Mouse (Mus musculus) cerebellum, adult 18-20 months (tissue): ENCODE measurements around the gene Hmgn2.
A peak's percentile ranks its signal among the peaks of the same experiment; 100 is the strongest.
"Not testable (repeated sequence)": the region's sequence is repeated elsewhere in the genome, so short reads cannot be mapped to it uniquely, and the experiment has no call there.

Experiments
- DNase-seq, 2 experiments: peaks; one replicate each; pipeline ENCODE4 v3.0.0; 2021

The Hmgn2 gene

DNA sequence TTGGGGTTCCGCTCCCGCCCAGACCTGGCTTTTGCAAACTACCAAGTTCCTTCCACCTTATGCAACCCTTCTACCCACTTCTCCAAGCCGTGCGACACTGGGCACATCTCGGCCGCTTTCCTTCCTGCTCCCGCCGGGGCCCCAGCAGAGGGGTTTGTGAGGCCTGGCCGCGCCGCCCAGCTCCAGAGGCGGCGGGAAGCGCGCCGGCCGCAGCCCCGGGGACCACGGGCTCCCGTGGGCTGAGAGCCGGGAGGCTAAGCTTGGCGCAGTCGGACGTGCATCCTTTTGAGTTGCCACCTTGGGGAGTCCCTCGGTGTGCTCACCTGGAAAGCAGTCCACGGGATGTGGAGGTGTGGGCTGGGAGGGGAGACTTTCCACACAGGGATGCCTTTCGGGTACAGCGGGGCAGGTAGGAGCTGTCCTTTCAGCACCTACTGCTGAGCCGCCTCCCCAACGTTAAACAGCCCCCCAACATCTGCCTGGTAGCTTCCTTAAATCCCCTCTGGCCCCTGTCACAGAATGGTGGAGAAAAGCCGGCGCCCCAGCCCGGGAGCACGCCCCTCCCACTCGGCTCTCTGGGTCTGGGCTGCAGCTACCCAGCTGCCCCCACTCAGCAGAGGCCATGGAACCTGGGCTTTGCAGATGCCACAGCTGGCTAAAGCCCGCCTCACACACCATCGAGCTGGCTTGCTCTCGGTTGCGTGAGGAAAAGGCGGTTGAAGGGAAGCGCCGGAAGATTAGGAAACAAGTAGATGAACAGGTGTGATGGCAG, at the start of gene Hmgn2:
Hmgn2 (minus strand) TSS at position 501 of the 772 bp plus-strand sequence.
- DNase-seq: peak; percentile 43 to 50

DNA sequence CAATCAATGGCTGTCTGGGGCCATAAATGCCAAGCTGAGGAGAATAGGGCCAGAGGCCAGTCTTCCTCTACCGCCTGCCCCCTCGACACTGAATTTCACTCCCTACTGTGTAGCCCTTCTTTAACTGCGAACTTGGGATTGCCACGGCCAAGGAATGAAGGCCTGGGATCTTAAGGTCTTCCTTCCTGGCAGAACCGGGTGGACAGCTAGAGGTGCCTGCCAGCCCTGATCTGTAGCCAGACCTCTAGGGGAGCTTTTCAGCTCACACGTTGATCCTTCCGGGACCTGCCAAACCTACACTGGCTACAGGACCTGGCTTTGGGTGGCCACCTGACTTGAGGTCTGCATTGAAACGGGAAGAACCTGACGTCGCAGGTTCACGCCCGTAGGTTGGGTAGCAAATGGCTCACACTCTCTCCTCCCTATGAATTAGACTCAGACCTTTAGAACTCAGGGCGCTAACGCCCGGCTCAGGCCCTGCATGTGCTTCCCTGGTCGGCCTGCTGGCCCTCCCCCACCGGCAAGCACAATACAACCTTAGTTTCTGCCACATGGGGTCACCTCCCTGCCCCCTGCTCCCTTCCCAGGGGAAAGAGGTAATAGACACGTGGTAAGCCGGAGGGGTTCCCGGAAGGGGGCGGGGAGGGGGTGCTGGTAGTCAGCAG, 48.9 kb upstream of the Hmgn2 start:
- DNase-seq: no peak

DNA sequence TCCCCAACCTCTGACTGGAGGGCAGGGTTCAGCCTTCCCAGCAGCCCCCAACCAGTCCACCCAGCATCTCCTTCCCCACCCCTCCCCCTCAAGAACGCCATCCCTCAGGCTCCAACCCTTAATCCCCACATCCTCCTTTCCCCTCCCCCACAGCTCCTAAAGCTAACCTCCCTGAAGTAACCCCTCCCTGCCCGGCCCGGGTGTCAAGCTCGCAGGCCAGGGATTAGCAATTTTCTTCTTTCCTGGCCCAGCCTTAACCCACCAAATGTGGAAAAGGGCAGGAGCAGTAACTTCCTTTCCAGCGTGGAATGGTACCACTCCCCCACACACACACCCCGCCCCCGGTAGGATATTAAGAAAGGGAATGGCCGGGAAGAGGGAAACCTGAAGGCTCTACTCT, 48.3 kb upstream of the Hmgn2 start:
- DNase-seq: no peak

- no peak for DNase-seq
These were observed 47.8 kb upstream of the Hmgn2 start for GRCm38 (mm10) chr4:134016208-134016607.

GRCm38 (mm10) chr4:134012858-134013528, 44.5 kb upstream of the Hmgn2 start:
- DNase-seq: no peak

GRCm38 (mm10) chr4:134011450-134012414, 43.3 kb upstream of the Hmgn2 start:
- DNase-seq: no peak

- DNase-seq: no peak
These were observed 41.3 kb upstream of the Hmgn2 start for GRCm38 (mm10) chr4:134009709-134010108.

GRCm38 (mm10) chr4:134006845-134007244, 38.4 kb upstream of the Hmgn2 start:
- DNase-seq: no peak

DNA sequence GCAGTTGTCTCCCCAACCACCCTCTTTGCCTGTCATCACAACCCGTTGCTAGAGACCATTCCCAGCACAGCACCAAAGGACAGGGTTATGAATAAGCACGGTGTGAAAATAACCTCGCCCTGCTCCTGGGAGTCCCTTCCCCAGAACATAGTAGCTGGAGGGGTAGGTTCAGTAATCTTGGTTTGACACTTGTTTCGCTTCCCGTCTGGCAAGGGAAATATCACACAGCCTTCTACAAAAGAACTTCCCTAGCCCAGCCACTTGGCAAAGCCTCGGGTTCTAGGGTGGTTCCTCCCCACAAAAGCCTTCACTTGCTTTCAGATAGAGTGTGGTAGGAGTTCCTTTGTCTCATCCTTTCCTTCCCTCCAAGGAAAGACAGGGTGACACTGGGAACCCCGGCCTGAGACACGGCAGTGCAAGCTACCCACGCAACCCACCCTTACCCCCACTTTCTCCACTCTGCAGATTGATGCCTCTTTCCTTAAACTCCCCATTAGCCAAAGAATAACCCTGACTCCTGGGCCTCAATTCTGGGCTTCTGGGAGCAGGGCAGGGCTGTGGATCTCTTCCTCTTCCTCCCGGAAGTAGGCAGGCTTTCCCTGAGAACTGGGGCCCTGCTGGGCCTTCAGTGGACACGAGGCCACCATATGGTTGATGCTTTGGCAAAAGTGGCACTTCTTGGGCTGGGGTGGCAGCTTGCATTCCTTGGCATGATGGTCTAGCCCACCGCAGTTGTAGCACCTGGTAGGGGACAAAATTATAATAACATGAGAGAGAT, 37.3 kb upstream of the Hmgn2 start:
- no peak for DNase-seq

- DNase-seq: no peak
These were observed 34.5 kb upstream of the Hmgn2 start for GRCm38 (mm10) chr4:134002903-134003302.

- DNase-seq: no peak
These were observed 33.8 kb upstream of the Hmgn2 start for GRCm38 (mm10) chr4:134002246-134002645.

DNA sequence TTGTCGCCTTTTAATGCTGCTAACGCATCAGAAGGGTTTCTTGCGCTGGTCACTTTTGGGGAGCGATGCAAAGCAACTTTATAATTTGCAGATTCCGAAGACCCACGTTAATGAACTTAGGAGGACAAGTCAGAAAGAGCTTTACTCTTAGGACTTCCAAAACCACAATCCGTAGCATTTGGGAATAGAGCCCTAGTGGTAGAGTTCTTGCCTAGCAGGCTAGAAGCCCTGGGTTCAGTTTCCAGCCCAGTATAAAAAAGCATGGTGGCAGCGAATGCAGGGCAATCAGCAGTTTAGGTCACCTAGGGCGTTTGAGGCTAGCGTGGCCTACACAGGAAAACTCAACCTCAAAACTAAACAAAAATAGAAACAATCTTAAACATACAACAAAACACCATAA, 33.3 kb upstream of the Hmgn2 start:
- no peak for DNase-seq

DNA sequence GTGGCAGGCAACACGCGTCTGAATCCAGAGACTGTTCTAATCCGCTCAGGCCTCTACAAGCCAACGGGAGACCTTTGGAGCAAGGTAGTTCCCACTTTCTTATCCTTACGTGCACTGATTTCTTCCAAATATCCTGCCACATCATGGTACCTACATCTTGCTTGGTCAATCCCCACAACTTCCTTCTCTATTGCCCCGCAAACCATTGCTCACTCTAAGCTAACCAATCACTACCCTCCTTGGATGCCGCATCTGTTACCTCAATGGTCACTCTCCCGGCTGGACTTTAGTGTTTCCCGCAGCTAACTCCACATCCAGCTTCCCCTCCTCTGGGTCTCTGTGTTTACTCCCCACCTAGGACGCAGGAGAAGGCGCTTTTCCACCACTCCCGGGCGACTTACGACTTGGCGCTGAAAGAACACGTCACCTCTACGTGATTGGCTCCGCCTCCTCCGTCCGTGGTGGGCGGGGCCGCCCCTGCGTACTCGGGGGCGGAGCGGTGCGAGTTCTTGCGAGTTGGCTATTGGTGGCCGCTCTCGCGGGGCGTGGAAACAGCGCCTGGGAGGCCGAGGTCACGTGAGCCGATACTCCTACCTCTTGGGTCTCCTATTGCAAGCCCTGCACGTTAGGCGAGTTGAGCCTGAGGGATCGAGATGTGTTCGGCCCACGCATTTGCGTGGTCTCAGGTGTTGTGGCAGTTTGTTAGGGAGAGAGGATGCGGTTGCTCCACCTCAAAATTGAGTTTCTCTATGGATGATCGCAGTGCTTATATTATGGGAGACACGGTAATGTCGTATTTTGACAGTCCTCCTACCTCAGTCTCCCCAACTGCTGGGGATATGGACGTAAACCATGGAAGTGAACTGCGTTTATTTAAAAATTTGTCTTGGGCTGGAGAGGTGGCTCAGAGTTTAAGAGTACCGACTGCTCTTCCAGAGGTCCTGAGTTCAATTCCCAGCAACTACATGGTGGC, 32.3 kb upstream of the Hmgn2 start, which contains the start of gene Dhdds:
Dhdds (minus strand) TSS at position 453 of the 973 bp plus-strand sequence.
- peak; percentile 97 for DNase-seq

- no peak for DNase-seq
These were observed 26.2 kb upstream of the Hmgn2 start for GRCm38 (mm10) chr4:133994697-133995096.

DNA sequence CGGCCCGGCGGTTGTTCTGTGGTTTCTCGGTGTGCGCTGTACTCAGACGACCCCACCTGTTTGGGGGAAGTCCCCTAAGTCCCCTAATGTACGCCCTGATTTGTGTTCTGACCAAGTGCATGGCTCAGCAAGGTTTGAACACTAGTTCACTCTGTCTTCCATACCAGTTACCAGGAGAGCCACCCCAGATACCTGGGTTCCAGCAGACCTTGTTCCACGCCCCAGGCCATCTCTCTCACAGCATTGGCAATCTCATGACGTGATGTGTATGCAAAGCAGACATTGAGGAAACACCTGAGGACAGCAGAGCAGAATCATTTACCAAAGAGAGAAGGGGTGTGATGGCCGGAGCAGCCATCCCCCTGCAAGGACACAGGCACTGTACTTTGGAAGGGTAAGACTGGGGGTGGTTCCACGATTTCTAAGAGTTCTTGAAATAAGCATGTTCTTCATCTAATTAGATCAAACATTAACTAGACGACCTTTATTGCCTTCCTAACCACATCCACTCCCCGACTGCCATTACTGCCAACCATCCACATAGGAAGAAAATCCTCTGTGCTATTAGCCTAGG, 22.7 kb upstream of the Hmgn2 start:
- no peak for DNase-seq

GRCm38 (mm10) chr4:133990035-133990434, 21.6 kb upstream of the Hmgn2 start:
- no peak for DNase-seq

DNA sequence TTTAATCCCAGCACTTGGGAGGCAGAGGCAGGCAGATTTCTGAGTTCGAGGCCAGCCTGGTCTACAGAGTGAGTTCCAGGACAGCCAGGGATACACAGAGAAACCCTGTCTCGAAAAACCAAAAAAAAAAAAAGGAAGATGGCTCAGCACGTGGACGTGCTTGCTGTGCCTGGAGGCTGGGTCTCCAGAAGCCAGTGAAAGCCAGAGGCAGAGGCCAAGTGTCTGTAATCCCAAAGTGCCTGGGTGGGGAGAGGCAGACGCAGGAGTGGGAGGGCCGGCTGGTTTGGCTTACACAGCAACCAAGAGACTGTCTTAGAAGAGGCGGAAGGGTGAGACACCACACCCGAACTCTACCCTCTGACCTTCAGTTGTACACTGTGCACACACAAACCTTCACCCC, 19.8 kb upstream of the Hmgn2 start:
- DNase-seq: not testable (repeated sequence)

DNA sequence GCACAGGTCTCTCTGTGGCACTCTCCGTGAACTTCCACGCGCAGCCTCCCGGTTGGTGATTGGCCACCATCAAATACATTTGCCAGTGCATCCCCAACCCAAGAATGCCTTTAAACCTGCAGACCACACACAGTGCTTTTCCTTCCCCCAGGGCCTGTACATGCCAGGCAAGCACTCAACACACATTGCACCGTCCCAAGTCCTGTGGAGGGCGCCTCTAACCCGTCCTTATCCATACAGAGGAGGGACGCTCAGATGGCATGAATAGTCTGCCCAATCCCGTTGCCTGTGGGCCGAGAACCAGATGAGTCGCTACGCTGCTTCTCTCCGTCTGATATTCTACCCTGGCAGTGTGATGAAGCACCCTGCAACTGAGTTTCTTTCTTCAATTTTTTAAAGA, 14.5 kb upstream of the Hmgn2 start:
- DNase-seq: no peak

DNA sequence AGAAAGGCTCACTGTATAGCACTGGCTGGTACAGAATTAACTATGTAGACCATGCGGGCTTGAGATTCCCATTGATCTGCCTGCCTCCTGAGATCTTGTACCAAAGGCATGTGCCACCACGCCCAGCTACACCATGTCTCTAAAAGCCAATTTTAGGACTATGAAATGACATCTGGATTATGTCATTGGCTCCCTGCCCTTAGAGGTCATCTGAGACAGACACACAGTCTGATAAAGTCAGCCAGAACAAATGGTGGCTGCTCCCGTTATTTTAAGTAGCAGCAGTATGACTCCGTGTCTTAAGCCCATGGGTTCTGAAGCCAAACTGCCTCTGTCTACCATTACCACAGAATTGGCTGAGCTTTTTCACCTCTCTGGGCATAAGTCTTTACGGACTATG, 12.0 kb upstream of the Hmgn2 start:
- DNase-seq: no peak
